ENCODE assay signal across 21 mouse cellular contexts in the genomic region with DNA sequence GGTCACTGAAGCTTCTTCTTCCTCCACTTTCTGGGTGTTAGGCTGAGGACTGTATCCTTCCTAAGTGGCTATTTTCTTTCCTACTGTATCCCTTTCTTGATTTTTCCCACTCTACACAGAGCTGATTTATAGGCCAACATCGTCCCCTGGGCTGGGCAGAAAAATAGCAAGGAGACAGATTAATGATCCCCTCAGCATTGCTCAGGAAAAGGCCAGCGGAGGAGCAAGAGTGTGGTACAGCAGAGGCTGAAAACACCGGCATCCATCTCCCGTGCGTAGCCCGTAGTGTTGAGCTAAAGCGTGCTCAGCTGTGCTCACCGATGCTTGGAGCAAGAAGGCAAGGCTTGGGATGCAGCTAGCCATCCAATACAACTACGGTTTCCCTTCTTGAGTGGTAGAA.
DNase-seq lines count a peak whose midpoint lies in the region; ATAC-seq and TF ChIP-seq lines count a peak whose summit lies in the region.
"Had no signal": no experiment of that assay in that cellular context is flagged by ENCODE, and none has a peak within 500 bp of the region (broad histone marks: within the 10 kb centered on the region; RNA-seq: fewer than 3 reads in every experiment).

No protein-coding gene starts in this region.

- H3K27ac ChIP-seq in forebrain, embryonic 11.5 days (ENCODE audit: low read depth, low read length), result no peak overlapping the region
- no peak overlapping the region for H3K27ac ChIP-seq in forebrain, embryonic 12.5 days
- H3K27ac ChIP-seq in kidney, postnatal 0 days, result no peak overlapping the region
- H3K27ac ChIP-seq in kidney, adult 2 months (ENCODE audit: insufficient read depth, low read depth, low read length), result no peak overlapping the region
- 0 out of 2 replicates have a peak overlapping the region, but pooled peaks have one; percentile 41 for H3K27ac ChIP-seq in hindbrain, embryonic 13.5 days
- peak overlapping the region; percentile 73 for H3K27ac ChIP-seq in neural tube, embryonic 13.5 days (replicated peaks)
- H3K27ac ChIP-seq in intestine, embryonic 16.5 days (ENCODE audit: low read length), result no peak overlapping the region
- H3K27ac ChIP-seq: forebrain, embryonic 10.5 days; midbrain, embryonic 15.5 days had no signal

- peak; percentile 14 for DNase-seq in forebrain, embryonic 11.5 days (ENCODE audit: low spot score)
- DNase-seq in kidney, postnatal 0 days (ENCODE audit: low spot score), result peak; percentile 84
- DNase-seq in kidney, adult 2 months, result no peak
- DNase-seq in yolk sac, embryonic 10.5 days (ENCODE audit: low spot score), result no peak
- DNase-seq: adrenal gland, adult 8-10 months; cerebellum, adult 8-10 months; gastrocnemius, postnatal 10 days; kidney, adult 9 months; liver; right cerebral cortex, postnatal 14 days; spleen, adult 18-20 months; thymus, postnatal 25 days had no signal

- no peak for TF ChIP-seq POLR2A in kidney, adult 2 months (IDR thresholded peaks at IDR 0.05; ENCODE audit: low read depth, low read length)

- ATAC-seq in forebrain, embryonic 11.5 days (replicated peaks; ENCODE audit: low FRiP score), result no peak
- ATAC-seq in forebrain, embryonic 12.5 days (ENCODE audit: low FRiP score), result no peak
- no peak for ATAC-seq in kidney, postnatal 0 days (replicated peaks; ENCODE audit: low FRiP score, low read depth)
- no peak for ATAC-seq in hindbrain, embryonic 13.5 days (ENCODE audit: low FRiP score)
- peak; percentile 50 for ATAC-seq in neural tube, embryonic 13.5 days (ENCODE audit: low read depth)
- no peak for ATAC-seq in intestine, embryonic 16.5 days
- ATAC-seq: CD4-positive, CD25-positive, alpha-beta regulatory T cell, adult 4 months; lung, postnatal 0 days; midbrain, embryonic 15.5 days; Patski had no signal

- no peaks in the 10 kb centered on the region for H3K9me3 ChIP-seq in forebrain, embryonic 11.5 days (ENCODE audit: control insufficient read depth, low read length)
- H3K9me3 ChIP-seq in forebrain, embryonic 12.5 days, result no peaks in the 10 kb centered on the region
- no peaks in the 10 kb centered on the region for H3K9me3 ChIP-seq in kidney, postnatal 0 days (replicated peaks; ENCODE audit: low read length)
- H3K9me3 ChIP-seq in hindbrain, embryonic 13.5 days, result no peaks in the 10 kb centered on the region
- H3K9me3 ChIP-seq in neural tube, embryonic 13.5 days, result no peaks in the 10 kb centered on the region
- no peaks in the 10 kb centered on the region for H3K9me3 ChIP-seq in intestine, embryonic 16.5 days (ENCODE audit: control insufficient read depth, low read length)
- H3K9me3 ChIP-seq: forebrain, embryonic 10.5 days; midbrain, embryonic 15.5 days had no signal

- no peak overlapping the region for H3K4me2 ChIP-seq in forebrain, embryonic 11.5 days (ENCODE audit: low read depth, low read length, severe bottlenecking)
- H3K4me2 ChIP-seq in forebrain, embryonic 12.5 days, result no peak overlapping the region
- H3K4me2 ChIP-seq in kidney, postnatal 0 days (ENCODE audit: low read length), result no peak overlapping the region
- no peak overlapping the region for H3K4me2 ChIP-seq in hindbrain, embryonic 13.5 days
- no peak overlapping the region for H3K4me2 ChIP-seq in neural tube, embryonic 13.5 days
- H3K4me2 ChIP-seq in intestine, embryonic 16.5 days (ENCODE audit: low read depth, low read length), result no peak overlapping the region
- H3K4me2 ChIP-seq: midbrain, embryonic 15.5 days had no signal

- peak; percentile 19; the same call in 1 of the 2 replicates for TF ChIP-seq CTCF in kidney, postnatal 0 days (IDR thresholded peaks at IDR 0.05; ENCODE audit: low read depth)
- no peak for TF ChIP-seq CTCF in kidney, adult 2 months (conservative IDR thresholded peaks at IDR 0.05; ENCODE audit: insufficient read depth, insufficient read length, low read depth, low read length)

- H3K36me3 ChIP-seq in forebrain, embryonic 11.5 days (ENCODE audit: control insufficient read depth, insufficient read depth, low read length), result no peaks in the 10 kb centered on the region
- H3K36me3 ChIP-seq in forebrain, embryonic 12.5 days (replicated peaks), result no peaks in the 10 kb centered on the region
- no peaks in the 10 kb centered on the region for H3K36me3 ChIP-seq in kidney, postnatal 0 days (ENCODE audit: insufficient read depth, low read length)
- no peaks in the 10 kb centered on the region for H3K36me3 ChIP-seq in kidney, adult 2 months (ENCODE audit: control insufficient read depth, insufficient read depth, low read length)
- no peaks in the 10 kb centered on the region for H3K36me3 ChIP-seq in hindbrain, embryonic 13.5 days
- no peaks in the 10 kb centered on the region for H3K36me3 ChIP-seq in neural tube, embryonic 13.5 days
- no peaks in the 10 kb centered on the region for H3K36me3 ChIP-seq in intestine, embryonic 16.5 days (ENCODE audit: control insufficient read depth, insufficient read depth, low read length)
- H3K36me3 ChIP-seq: forebrain, embryonic 10.5 days; midbrain, embryonic 15.5 days had no signal

- H3K27me3 ChIP-seq in forebrain, embryonic 11.5 days (ENCODE audit: control insufficient read depth, insufficient read depth, low read length), result no peaks in the 10 kb centered on the region
- 0 out of 2 replicates have a peak, but pooled peaks cover 3% of the 10 kb centered on the region for H3K27me3 ChIP-seq in forebrain, embryonic 12.5 days
- H3K27me3 ChIP-seq in kidney, postnatal 0 days (ENCODE audit: insufficient read depth, low read length), result no peaks in the 10 kb centered on the region
- no peaks in the 10 kb centered on the region for H3K27me3 ChIP-seq in kidney, adult 2 months (replicated peaks; ENCODE audit: control insufficient read depth, insufficient read depth, low read length)
- peaks cover 3% of the 10 kb centered on the region; the same call in 1 of the 2 replicates for H3K27me3 ChIP-seq in hindbrain, embryonic 13.5 days
- no peaks in the 10 kb centered on the region for H3K27me3 ChIP-seq in neural tube, embryonic 13.5 days
- no peaks in the 10 kb centered on the region for H3K27me3 ChIP-seq in intestine, embryonic 16.5 days (replicated peaks; ENCODE audit: control insufficient read depth, insufficient read depth, low read length)
- H3K27me3 ChIP-seq: midbrain, embryonic 15.5 days; Patski had no signal

- WGBS in forebrain, embryonic 11.5 days, result 89% methylated on average over 9 of the region's 9 CpGs
- WGBS in forebrain, embryonic 12.5 days, result 91% methylated on average over 9 of the region's 9 CpGs
- WGBS in kidney, postnatal 0 days, result 15% methylated on average over 9 of the region's 9 CpGs
- WGBS in kidney, adult 2 months, result 26% methylated on average over 9 of the region's 9 CpGs
- 66% methylated on average over 9 of the region's 9 CpGs for whole genome bisulfite sequencing in hindbrain, embryonic 13.5 days
- 23% methylated on average over 9 of the region's 9 CpGs for WGBS in neural tube, embryonic 13.5 days
- 75% methylated on average over 9 of the region's 9 CpGs for WGBS in intestine, embryonic 16.5 days

- H3K9ac ChIP-seq in forebrain, embryonic 11.5 days (ENCODE audit: low read length), result no peak overlapping the region
- H3K9ac ChIP-seq in forebrain, embryonic 12.5 days, result no peak overlapping the region
- no peak overlapping the region for H3K9ac ChIP-seq in kidney, postnatal 0 days (ENCODE audit: low read depth, low read length)
- no peak overlapping the region for H3K9ac ChIP-seq in hindbrain, embryonic 13.5 days
- no peak overlapping the region; the same call in 1 of the 2 replicates for H3K9ac ChIP-seq in neural tube, embryonic 13.5 days
- H3K9ac ChIP-seq in intestine, embryonic 16.5 days (ENCODE audit: low read depth, low read length), result no peak overlapping the region
- H3K9ac ChIP-seq: midbrain, embryonic 15.5 days had no signal

- H3K4me1 ChIP-seq in forebrain, embryonic 11.5 days (replicated peaks; ENCODE audit: control insufficient read depth, insufficient read depth, low read length), result no peaks in the 10 kb centered on the region
- H3K4me1 ChIP-seq in forebrain, embryonic 12.5 days, result 0 out of 2 replicates have a peak, but pooled peaks cover 7% of the 10 kb centered on the region
- no peaks in the 10 kb centered on the region for H3K4me1 ChIP-seq in kidney, postnatal 0 days (replicated peaks; ENCODE audit: insufficient read depth, low read length)
- H3K4me1 ChIP-seq in kidney, adult 2 months (ENCODE audit: control insufficient read depth, insufficient read depth, low read length), result no peaks in the 10 kb centered on the region
- H3K4me1 ChIP-seq in hindbrain, embryonic 13.5 days (replicated peaks), result peaks cover 20% of the 10 kb centered on the region
- H3K4me1 ChIP-seq in neural tube, embryonic 13.5 days (replicated peaks), result peaks cover 22% of the 10 kb centered on the region
- no peaks in the 10 kb centered on the region for H3K4me1 ChIP-seq in intestine, embryonic 16.5 days (ENCODE audit: control insufficient read depth, insufficient read depth, low read length)
- H3K4me1 ChIP-seq: midbrain, embryonic 15.5 days had no signal

- H3K4me3 ChIP-seq in forebrain, embryonic 11.5 days (ENCODE audit: low read depth, low read length), result no peak overlapping the region
- H3K4me3 ChIP-seq in forebrain, embryonic 12.5 days (replicated peaks), result no peak overlapping the region
- H3K4me3 ChIP-seq in kidney, postnatal 0 days (replicated peaks; ENCODE audit: low read depth, low read length), result no peak overlapping the region
- H3K4me3 ChIP-seq in kidney, adult 2 months (ENCODE audit: insufficient read depth, low read depth, low read length), result no peak overlapping the region
- no peak overlapping the region for H3K4me3 ChIP-seq in hindbrain, embryonic 13.5 days
- no peak overlapping the region for H3K4me3 ChIP-seq in neural tube, embryonic 13.5 days
- no peak overlapping the region for H3K4me3 ChIP-seq in intestine, embryonic 16.5 days (ENCODE audit: low read length)
- H3K4me3 ChIP-seq: forebrain, embryonic 10.5 days; midbrain, embryonic 15.5 days had no signal

Comparison
In these comparisons a context has a peak if more than half of its experiments do, and no peak if none do; other contexts are left out.
1. DNase-seq: peak in forebrain, embryonic 11.5 days (single experiment) and kidney, postnatal 0 days (single experiment); none in kidney, adult 2 months (single experiment) and yolk sac, embryonic 10.5 days (single experiment).
2. H3K27ac ChIP-seq: peak in hindbrain, embryonic 13.5 days (single experiment) and neural tube, embryonic 13.5 days (single experiment); none in forebrain, embryonic 11.5 days (single experiment), forebrain, embryonic 12.5 days (single experiment), kidney, postnatal 0 days (single experiment), kidney, adult 2 months (single experiment) and intestine, embryonic 16.5 days (single experiment).